Mouse (Mus musculus) midbrain, embryonic 16.5 days (tissue): ENCODE results near the gene Ankrd45. TPM values are rescaled to one million over a fixed set of nuclear protein-coding genes. Genes with fewer than 3 reads are reported as not detected.
A peak's percentile ranks its signal among the peaks of the same experiment; 100 is the strongest.
"Not testable (repeated sequence)": the region's sequence is repeated elsewhere in the genome, so short reads cannot be mapped to it uniquely, and the experiment has no call there.

Experiments used
- ATAC-seq: fragments of 200-750 bp; cut with Nextera tagmentation; 2 replicates; pipeline ENCODE4 v1.8.0; 2017; ENCODE audit warnings: moderate TSS enrichment
- H3K27ac ChIP-seq: fragments of 300-500 bp; sonication (generic); 2 replicates; pipeline ENCODE4 v1.5.1; 2014; ENCODE audit warnings: mild to moderate bottlenecking, low read length, mixed read lengths
- H3K27me3 ChIP-seq: fragments of 300-500 bp; sonication (generic); 2 replicates; pipeline ENCODE4 v1.6.1; 2014; ENCODE audit warnings: low read depth, low read length, mixed read lengths; ENCODE audit not compliant: control insufficient read depth, insufficient read depth
- H3K36me3 ChIP-seq: fragments of 300-500 bp; sonication (generic); 2 replicates; pipeline ENCODE4 v1.6.1; 2014; ENCODE audit warnings: mild to moderate bottlenecking, low read length, moderate library complexity, mixed read lengths; ENCODE audit not compliant: control insufficient read depth, insufficient read depth
- H3K4me1 ChIP-seq: fragments of 300-500 bp; sonication (generic); 2 replicates; pipeline ENCODE4 v1.6.1; 2014; ENCODE audit warnings: mild to moderate bottlenecking, low read length, mixed read lengths; ENCODE audit not compliant: control insufficient read depth, insufficient read depth
- H3K4me2 ChIP-seq: fragments of 300-500 bp; sonication (generic); 2 replicates; pipeline ENCODE4 v1.6.1; 2014; ENCODE audit warnings: mild to moderate bottlenecking, low read length, mixed read lengths
- H3K4me3 ChIP-seq: fragments of 300-500 bp; sonication (generic); 2 replicates; pipeline ENCODE4 v1.5.1; 2014; ENCODE audit warnings: low read depth, mild to moderate bottlenecking, low read length, moderate library complexity, mixed read lengths
- H3K9ac ChIP-seq: fragments of 300-500 bp; sonication (generic); 2 replicates; pipeline ENCODE4 v1.6.1; 2014; ENCODE audit warnings: low read depth, low read length, mixed read lengths
- H3K9me3 ChIP-seq: fragments of 300-500 bp; sonication (generic); replicated peaks from 2 replicates; pipeline ENCODE4 v1.6.1; 2014; ENCODE audit warnings: mild to moderate bottlenecking, low read length, mixed read lengths; ENCODE audit not compliant: control insufficient read depth, poor library complexity, severe bottlenecking
- WGBS: fragments of 180-500 bp; shearing (Covaris S2); extraction: QIAGEN DNeasy Blood & Tissue Kit; methylation state at CpG from one replicate; pipeline ENCODE4 v1.1.7; 2014; 5-methylcytosine and 5-hydroxymethylcytosine counted together
- polyA plus RNA-seq: library from polyadenylated mRNA; unstranded; fragments of >200 nt; fragmentation: Nextera tagmentation; extraction: Ambion mirVana; gene quantifications from 2 replicates; pipeline ENCODE4 v1.2.1, GENCODE M21; 2015

Ankrd45 gene
- polyA plus RNA-seq, 1 experiment from 2014 or later = 36.1 TPM

DNA sequence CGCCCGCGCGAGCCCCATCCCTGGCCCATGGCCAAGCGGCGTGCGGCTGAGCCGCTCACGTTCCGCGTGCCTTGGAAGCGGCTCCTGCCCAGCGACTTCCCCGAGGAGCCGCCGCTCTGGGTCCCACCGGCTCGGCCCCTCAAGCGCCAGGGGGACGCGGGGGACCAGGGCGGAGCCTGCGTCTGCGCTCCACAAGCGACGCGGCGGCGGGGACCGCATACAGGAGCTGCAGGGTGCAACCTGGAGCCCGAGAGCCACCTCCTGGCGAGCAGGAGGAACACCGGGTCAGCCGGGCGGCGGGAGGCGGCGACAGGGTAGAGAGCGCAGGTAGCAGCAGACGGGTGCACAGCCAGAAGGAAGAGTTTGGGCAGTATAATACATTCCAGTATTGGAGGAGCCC, 28.2 kb downstream of the Ankrd45 start:
- Histone ChIP-seq H3K4me3 (peak overlapping the region; percentile 56), H3K9ac (peak overlapping the region; percentile 77), H3K36me3 (no peaks in the 10 kb centered on the region), H3K4me2 (peak overlapping the region; percentile 88), H3K9me3 (no peaks in the 10 kb centered on the region), H3K27me3 (peaks cover 2% of the 10 kb centered on the region; the same call in 1 of the 2 replicates), H3K27ac (no peak overlapping the region), H3K4me1 (no peaks in the 10 kb centered on the region)
- WGBS = under 1% methylated on average over 40 of the region's 40 CpGs
- peak; percentile 96 for ATAC-seq

DNA sequence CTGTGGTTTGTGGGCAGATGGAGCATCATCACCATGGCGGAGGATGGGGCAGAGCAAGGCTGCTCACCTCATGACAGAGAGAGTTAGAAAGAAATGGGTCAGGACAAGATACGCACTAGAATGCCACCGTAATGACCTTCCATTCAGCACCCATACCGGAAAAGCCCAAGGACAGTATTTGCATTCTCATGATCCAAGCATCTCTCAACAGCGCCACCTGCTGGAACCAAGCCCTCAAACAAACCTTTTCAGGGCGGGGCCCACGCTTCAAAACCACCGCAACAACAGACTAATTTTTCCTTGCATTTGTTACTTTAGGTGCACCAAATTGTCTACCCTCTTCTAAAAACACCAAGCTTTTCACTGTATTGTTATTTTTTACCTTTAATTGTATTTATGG, 38.2 kb downstream of the Ankrd45 start:
- H3K9ac ChIP-seq = no peak overlapping the region
- H3K4me1 ChIP-seq = no peaks in the 10 kb centered on the region
- ATAC-seq = no peak
- H3K9me3 ChIP-seq = no peaks in the 10 kb centered on the region
- no peaks in the 10 kb centered on the region for H3K27me3 ChIP-seq
- H3K36me3 ChIP-seq = no peaks in the 10 kb centered on the region
- H3K4me2 ChIP-seq = no peak overlapping the region
- 53% methylated on average over 8 of the region's 8 CpGs for WGBS
- no peak overlapping the region for H3K4me3 ChIP-seq
- no peak overlapping the region for H3K27ac ChIP-seq

DNA sequence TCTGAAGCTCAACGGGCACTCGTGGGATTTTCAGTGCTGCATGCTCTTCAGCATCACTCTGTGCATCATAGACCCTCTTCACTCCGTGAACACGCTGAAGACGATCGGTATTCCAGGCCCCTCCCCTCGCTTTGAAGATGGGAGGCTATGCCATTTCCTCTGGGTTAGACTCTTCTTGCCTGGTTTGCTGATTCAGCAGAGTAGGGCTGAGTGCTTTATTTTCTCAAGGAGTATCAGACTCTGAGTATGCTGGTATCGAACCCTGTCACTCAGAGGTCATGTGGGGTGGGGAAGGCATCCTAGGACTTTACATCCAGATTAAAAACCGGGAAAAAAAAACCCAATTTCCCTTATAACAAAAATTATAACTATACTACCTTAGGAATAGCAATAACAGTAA, 39.9 kb downstream of the Ankrd45 start:
- no peaks in the 10 kb centered on the region for H3K36me3 ChIP-seq
- H3K9me3 ChIP-seq = no peaks in the 10 kb centered on the region
- no peaks in the 10 kb centered on the region for H3K4me1 ChIP-seq
- H3K4me2 ChIP-seq = no peak overlapping the region
- H3K27ac ChIP-seq = no peak overlapping the region
- ATAC-seq = no peak
- WGBS = 86% methylated on average over 9 of the region's 9 CpGs
- H3K27me3 ChIP-seq = no peaks in the 10 kb centered on the region
- no peak overlapping the region for H3K4me3 ChIP-seq
- H3K9ac ChIP-seq = no peak overlapping the region

GRCm38 (mm10) chr1:161183677-161184076, 41.2 kb downstream of the Ankrd45 start:
- no peak overlapping the region for H3K4me2 ChIP-seq
- H3K4me1 ChIP-seq = no peaks in the 10 kb centered on the region
- no peak overlapping the region for H3K9ac ChIP-seq
- H3K27ac ChIP-seq = no peak overlapping the region
- ATAC-seq = no peak
- no peak overlapping the region for H3K4me3 ChIP-seq
- no peaks in the 10 kb centered on the region for H3K36me3 ChIP-seq
- WGBS = 78% methylated on average over 9 of the region's 9 CpGs
- no peaks in the 10 kb centered on the region for H3K27me3 ChIP-seq
- H3K9me3 ChIP-seq = no peaks in the 10 kb centered on the region

DNA sequence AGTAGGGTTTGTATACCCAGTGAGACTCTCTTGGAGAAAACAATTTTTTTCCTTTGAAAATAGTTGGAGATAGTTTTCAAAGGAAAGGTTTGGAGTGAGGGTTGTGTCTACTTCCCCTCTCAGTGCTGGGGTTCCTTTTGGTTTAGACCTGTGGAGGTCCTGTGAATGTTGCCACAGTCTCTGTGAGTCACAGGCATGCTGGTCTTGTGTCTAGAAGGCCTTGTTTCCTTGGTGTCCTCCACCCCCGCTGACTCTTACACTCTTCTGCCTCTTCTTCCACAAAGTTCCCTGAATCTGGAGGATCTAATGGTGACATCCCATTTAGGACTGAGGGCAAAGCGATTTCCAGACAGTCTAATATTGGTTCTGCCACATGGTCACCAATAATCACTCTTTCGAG, 42.9 kb downstream of the Ankrd45 start:
- WGBS = 87% methylated on average over 3 of the region's 3 CpGs
- Histone ChIP-seq H3K4me2 (no peak overlapping the region), H3K4me3 (no peak overlapping the region), H3K4me1 (no peaks in the 10 kb centered on the region), H3K27me3 (no peaks in the 10 kb centered on the region), H3K9me3 (no peaks in the 10 kb centered on the region; the same call in 1 of the 2 replicates), H3K36me3 (no peaks in the 10 kb centered on the region), H3K27ac (no peak overlapping the region), H3K9ac (no peak overlapping the region)
- no peak for ATAC-seq

- ATAC-seq = no peak
These were observed 47.9 kb downstream of the Ankrd45 start for GRCm38 (mm10) chr1:161190253-161190910.

GRCm38 (mm10) chr1:161195541-161196351, 53.3 kb downstream of the Ankrd45 start:
- peak overlapping the region; percentile 63 for H3K4me2 ChIP-seq
- H3K4me3 ChIP-seq = peak overlapping the region; percentile 39
- no peaks in the 10 kb centered on the region for H3K36me3 ChIP-seq
- no peaks in the 10 kb centered on the region for H3K9me3 ChIP-seq
- WGBS = under 1% methylated on average over 16 of the region's 16 CpGs
- peak; percentile 96 for ATAC-seq
- peak overlapping the region; percentile 60; the same call in 1 of the 2 replicates for H3K27ac ChIP-seq
- H3K4me1 ChIP-seq = no peaks in the 10 kb centered on the region
- peak overlapping the region; percentile 33 for H3K9ac ChIP-seq
- H3K27me3 ChIP-seq = no peaks in the 10 kb centered on the region

More at GRCm38 (mm10) chr1:161190253-161190910, 47.9 kb downstream of the Ankrd45 start:
- Histone ChIP-seq H3K4me1 (no peaks in the 10 kb centered on the region), H3K4me2 (no peak overlapping the region), H3K27ac (no peak overlapping the region), H3K4me3 (no peak overlapping the region), H3K36me3 (no peaks in the 10 kb centered on the region), H3K9ac (no peak overlapping the region), H3K27me3 (no peaks in the 10 kb centered on the region), H3K9me3 (no peaks in the 10 kb centered on the region; the same call in 1 of the 2 replicates)
- 80% methylated on average over 9 of the region's 9 CpGs for WGBS

- not testable (repeated sequence) for H3K27me3 ChIP-seq, H3K9me3 ChIP-seq, H3K27ac ChIP-seq, H3K4me1 ChIP-seq, ATAC-seq, H3K36me3 ChIP-seq
- Histone ChIP-seq H3K4me3 (peak overlapping the region; percentile 39), H3K4me2 (peak overlapping the region; percentile 63), H3K9ac (peak overlapping the region; percentile 33)
- 52% methylated on average over 11 of the region's 11 CpGs for WGBS
These were observed 53.9 kb downstream of the Ankrd45 start for GRCm38 (mm10) chr1:161196364-161196763.

DNA sequence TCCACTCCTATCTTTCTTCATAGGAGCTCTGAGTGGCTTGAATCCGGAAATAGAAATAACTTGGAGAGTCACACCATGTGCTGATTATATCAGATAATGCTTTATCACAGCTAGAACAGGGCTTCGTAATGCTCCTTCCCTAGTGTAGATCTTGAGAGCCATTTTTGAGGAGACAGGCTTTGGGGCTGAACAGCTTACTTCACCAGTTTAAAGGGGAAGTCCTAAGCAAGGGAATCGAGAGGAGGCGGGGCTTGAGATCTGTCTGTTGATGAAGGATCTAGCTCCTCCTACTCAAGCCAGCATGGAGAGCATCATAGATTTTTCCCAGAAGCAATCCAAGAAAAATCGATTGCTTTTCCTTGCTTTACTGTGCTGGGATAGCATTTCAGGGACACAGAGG, 57.4 kb downstream of the Ankrd45 start:
- H3K4me3 ChIP-seq = no peak overlapping the region
- no peak overlapping the region for H3K9ac ChIP-seq
- no peak overlapping the region for H3K27ac ChIP-seq
- no peak overlapping the region for H3K4me2 ChIP-seq
- no peaks in the 10 kb centered on the region for H3K27me3 ChIP-seq
- ATAC-seq = no peak
- H3K4me1 ChIP-seq = no peaks in the 10 kb centered on the region
- no peaks in the 10 kb centered on the region for H3K36me3 ChIP-seq
- 83% methylated on average over 5 of the region's 5 CpGs for WGBS
- H3K9me3 ChIP-seq = no peaks in the 10 kb centered on the region
